Mouse (Mus musculus): ENCODE data around the gene Fnip2. TPM values are rescaled to one million over a fixed set of nuclear protein-coding genes. Genes with fewer than 3 reads are reported as not detected.

Fnip2 gene
- total and polyA plus RNA-seq, 3 experiments = 3.2 to 71.3 (median 57.6) TPM

- TF ChIP-seq GATA2 (IDR thresholded peaks at IDR 0.05; ENCODE audit: borderline replicate concordance, low read depth, low read length) (no peak), POLR2AphosphoS5 (IDR thresholded peaks at IDR 0.05; ENCODE audit: insufficient replicate concordance, low read depth, low read length) (no peak), TAL1 (conservative IDR thresholded peaks at IDR 0.05; ENCODE audit: low read depth, low read length) (no peak), GATA1 (IDR thresholded peaks at IDR 0.05; ENCODE audit: borderline replicate concordance, low read length) (no peak), CTCF (IDR thresholded peaks at IDR 0.05; ENCODE audit: low read depth, low read length) (no peak)
- no peak for DNase-seq (ENCODE audit: low spot score)
- no peaks in the 10 kb centered on the region for H3K27me3 ChIP-seq (ENCODE audit: insufficient read depth, low read length)
Measured at GRCm38 (mm10) chr3:79523349-79523748, 44.2 kb downstream of the Fnip2 start.

GRCm38 (mm10) chr3:79519862-79520261 lies 47.7 kb downstream of the Fnip2 start:
- TF ChIP-seq TAL1 (conservative IDR thresholded peaks at IDR 0.05; ENCODE audit: low read depth, low read length) (no peak), POLR2AphosphoS5 (IDR thresholded peaks at IDR 0.05; ENCODE audit: insufficient replicate concordance, low read depth, low read length) (no peak), GATA2 (IDR thresholded peaks at IDR 0.05; ENCODE audit: borderline replicate concordance, low read depth, low read length) (no peak), CTCF (IDR thresholded peaks at IDR 0.05; ENCODE audit: low read depth, low read length) (no peak), GATA1 (IDR thresholded peaks at IDR 0.05; ENCODE audit: borderline replicate concordance, low read length) (no peak)
- H3K4me1 ChIP-seq (ENCODE audit: insufficient read depth, low read depth, low read length) = peaks cover 56% of the 10 kb centered on the region
- ATAC-seq (ENCODE audit: extremely low read depth, insufficient number of reproducible peaks, low FRiP score, poor library complexity, severe bottlenecking) = no peak; the same call in 1 of the 2 replicates

More at GRCm38 (mm10) chr3:79523349-79523748, 44.2 kb downstream of the Fnip2 start:
- no peak overlapping the region for H3K4me3 ChIP-seq (ENCODE audit: low read depth, low read length)
- H3K4me1 ChIP-seq (ENCODE audit: insufficient read depth, low read depth, low read length) = peaks cover 69% of the 10 kb centered on the region
- ATAC-seq (ENCODE audit: extremely low read depth, insufficient number of reproducible peaks, low FRiP score, poor library complexity, severe bottlenecking) = no peak
- peaks cover 64% of the 10 kb centered on the region for H3K36me3 ChIP-seq (replicated peaks)
- no peaks in the 10 kb centered on the region for H3K9me3 ChIP-seq (replicated peaks)

GRCm38 (mm10) chr3:79518761-79519527 lies 48.7 kb downstream of the Fnip2 start:
- peaks cover 71% of the 10 kb centered on the region for H3K36me3 ChIP-seq (replicated peaks)

More at GRCm38 (mm10) chr3:79519862-79520261, 47.7 kb downstream of the Fnip2 start:
- Histone ChIP-seq H3K9me3 (replicated peaks) (no peaks in the 10 kb centered on the region), H3K27me3 (ENCODE audit: insufficient read depth, low read length) (no peaks in the 10 kb centered on the region), H3K36me3 (replicated peaks) (peaks cover 67% of the 10 kb centered on the region), H3K4me3 (ENCODE audit: low read depth, low read length) (no peak overlapping the region; the same call in 1 of the 2 replicates)
- DNase-seq (ENCODE audit: low spot score) = no peak

GRCm38 (mm10) chr3:79517884-79518591 lies 49.6 kb downstream of the Fnip2 start:
- no peak overlapping the region for H3K4me3 ChIP-seq (ENCODE audit: low read depth, low read length)
- DNase-seq (ENCODE audit: low spot score) = no peak
- H3K36me3 ChIP-seq (replicated peaks) = peaks cover 70% of the 10 kb centered on the region
- H3K27me3 ChIP-seq (ENCODE audit: insufficient read depth, low read length) = no peaks in the 10 kb centered on the region
- no peak for ATAC-seq (ENCODE audit: extremely low read depth, insufficient number of reproducible peaks, low FRiP score, poor library complexity, severe bottlenecking)
- H3K9me3 ChIP-seq (replicated peaks) = no peaks in the 10 kb centered on the region
- TF ChIP-seq CTCF (IDR thresholded peaks at IDR 0.05; ENCODE audit: low read depth, low read length) = no peak
- no peak for TF ChIP-seq TAL1 (conservative IDR thresholded peaks at IDR 0.05; ENCODE audit: low read depth, low read length)
- no peak for TF ChIP-seq GATA2 (IDR thresholded peaks at IDR 0.05; ENCODE audit: borderline replicate concordance, low read depth, low read length)
- TF ChIP-seq GATA1 (IDR thresholded peaks at IDR 0.05; ENCODE audit: borderline replicate concordance, low read length) = no peak
- TF ChIP-seq POLR2AphosphoS5 (IDR thresholded peaks at IDR 0.05; ENCODE audit: insufficient replicate concordance, low read depth, low read length) = no peak
- peaks cover 46% of the 10 kb centered on the region for H3K4me1 ChIP-seq (ENCODE audit: insufficient read depth, low read depth, low read length)

More at GRCm38 (mm10) chr3:79518761-79519527, 48.7 kb downstream of the Fnip2 start:
- no peak for TF ChIP-seq GATA2 (IDR thresholded peaks at IDR 0.05; ENCODE audit: borderline replicate concordance, low read depth, low read length)
- no peak for TF ChIP-seq GATA1 (IDR thresholded peaks at IDR 0.05; ENCODE audit: borderline replicate concordance, low read length)
- TF ChIP-seq POLR2AphosphoS5 (IDR thresholded peaks at IDR 0.05; ENCODE audit: insufficient replicate concordance, low read depth, low read length) = no peak
- TF ChIP-seq TAL1 (conservative IDR thresholded peaks at IDR 0.05; ENCODE audit: low read depth, low read length) = no peak
- TF ChIP-seq CTCF (IDR thresholded peaks at IDR 0.05; ENCODE audit: low read depth, low read length) = no peak
- Histone ChIP-seq H3K4me3 (ENCODE audit: low read depth, low read length) (peak overlapping the region; percentile 34; the same call in 1 of the 2 replicates), H3K9me3 (replicated peaks) (no peaks in the 10 kb centered on the region), H3K4me1 (ENCODE audit: insufficient read depth, low read depth, low read length) (peaks cover 53% of the 10 kb centered on the region), H3K27me3 (ENCODE audit: insufficient read depth, low read length) (no peaks in the 10 kb centered on the region)
- ATAC-seq (ENCODE audit: extremely low read depth, insufficient number of reproducible peaks, low FRiP score, poor library complexity, severe bottlenecking) (peak; percentile 84), DNase-seq (ENCODE audit: low spot score) (peak; percentile 20)

- Histone ChIP-seq H3K4me3 (ENCODE audit: low read depth, low read length) (no peak overlapping the region), H3K4me1 (ENCODE audit: insufficient read depth, low read depth, low read length) (peaks cover 44% of the 10 kb centered on the region), H3K27me3 (ENCODE audit: insufficient read depth, low read length) (no peaks in the 10 kb centered on the region), H3K9me3 (replicated peaks) (no peaks in the 10 kb centered on the region), H3K36me3 (replicated peaks) (peaks cover 75% of the 10 kb centered on the region)
- DNase-seq (ENCODE audit: low spot score) = no peak
- ATAC-seq (ENCODE audit: extremely low read depth, insufficient number of reproducible peaks, low FRiP score, poor library complexity, severe bottlenecking) = no peak
- TF ChIP-seq TAL1 (conservative IDR thresholded peaks at IDR 0.05; ENCODE audit: low read depth, low read length) (no peak), POLR2AphosphoS5 (IDR thresholded peaks at IDR 0.05; ENCODE audit: insufficient replicate concordance, low read depth, low read length) (no peak), GATA2 (IDR thresholded peaks at IDR 0.05; ENCODE audit: borderline replicate concordance, low read depth, low read length) (no peak), CTCF (IDR thresholded peaks at IDR 0.05; ENCODE audit: low read depth, low read length) (no peak), GATA1 (IDR thresholded peaks at IDR 0.05; ENCODE audit: borderline replicate concordance, low read length) (no peak)
Measured at GRCm38 (mm10) chr3:79516958-79517357, 50.6 kb downstream of the Fnip2 start.

Data from G1E (cell line).